Mouse (Mus musculus) limb, embryonic 13.5 days (tissue): ENCODE measurements around the gene Atp6v0d1. TPM values are rescaled to one million over a fixed set of nuclear protein-coding genes. Genes with fewer than 3 reads are reported as not detected.
A peak's percentile ranks its signal among the peaks of the same experiment; 100 is the strongest.

ENCODE experiments used
- ATAC-seq: fragments of 200-750 bp; cut with Nextera tagmentation; 2 replicates; pipeline ENCODE4 v1.8.0; 2017; ENCODE audit warnings: low read depth, moderate number of reproducible peaks, moderate TSS enrichment; ENCODE audit not compliant: low FRiP score
- H3K27ac ChIP-seq: fragments of 300-500 bp; sonication (generic); 2 replicates; pipeline ENCODE4 v1.5.1; 2015; ENCODE audit warnings: inconsistent platforms, mild to moderate bottlenecking, moderate library complexity
- H3K27me3 ChIP-seq: fragments of 300-500 bp; sonication (generic); 2 replicates; pipeline ENCODE4 v1.6.1; 2015; ENCODE audit warnings: mild to moderate bottlenecking, inconsistent platforms
- H3K36me3 ChIP-seq: fragments of 300-500 bp; sonication (generic); 2 replicates; pipeline ENCODE4 v1.6.1; 2015; ENCODE audit warnings: inconsistent platforms, mild to moderate bottlenecking, moderate library complexity
- H3K4me1 ChIP-seq: fragments of 300-500 bp; sonication (generic); 2 replicates; pipeline ENCODE4 v1.6.1; 2015; ENCODE audit warnings: inconsistent platforms
- H3K4me2 ChIP-seq: fragments of 300-500 bp; sonication (generic); replicated peaks from 2 replicates; pipeline ENCODE4 v1.6.1; 2015; ENCODE audit warnings: inconsistent platforms, mild to moderate bottlenecking, moderate library complexity
- H3K4me3 ChIP-seq: fragments of 300-500 bp; sonication (generic); 2 replicates; pipeline ENCODE4 v1.5.1; 2015; ENCODE audit warnings: moderate library complexity, mild to moderate bottlenecking, inconsistent platforms
- H3K9ac ChIP-seq: fragments of 300-500 bp; sonication (generic); 2 replicates; pipeline ENCODE4 v1.6.1; 2015; ENCODE audit warnings: mild to moderate bottlenecking, inconsistent platforms
- H3K9me3 ChIP-seq: fragments of 300-500 bp; sonication (generic); 2 replicates; pipeline ENCODE4 v1.6.1; 2016; ENCODE audit warnings: inconsistent platforms
- WGBS: fragments of 180-500 bp; shearing (Covaris S2); methylation state at CpG from one replicate; pipeline ENCODE4 v1.1.7; 2015; 5-methylcytosine and 5-hydroxymethylcytosine counted together
- polyA plus RNA-seq: library from polyadenylated mRNA; unstranded; fragments of >200 nt; fragmentation: Nextera tagmentation; extraction: Ambion mirVana; gene quantifications from 2 replicates; pipeline ENCODE4 v1.2.1, GENCODE M21; 2015

The Atp6v0d1 gene
- polyA plus RNA-seq, 1 experiment from 2014 or later = 82.5 TPM

GRCm38 (mm10) chr8:105546384-105547350 lies 19.2 kb downstream of the Atp6v0d1 start:
- Histone ChIP-seq H3K9ac (no peak overlapping the region), H3K9me3 (no peaks in the 10 kb centered on the region), H3K4me3 (no peak overlapping the region), H3K36me3 (peaks cover 7% of the 10 kb centered on the region), H3K4me2 (no peak overlapping the region), H3K4me1 (peaks cover 37% of the 10 kb centered on the region), H3K27ac (no peak overlapping the region), H3K27me3 (no peaks in the 10 kb centered on the region)
- WGBS = 58% methylated on average over 6 of the region's 6 CpGs
- no peak for ATAC-seq

DNA sequence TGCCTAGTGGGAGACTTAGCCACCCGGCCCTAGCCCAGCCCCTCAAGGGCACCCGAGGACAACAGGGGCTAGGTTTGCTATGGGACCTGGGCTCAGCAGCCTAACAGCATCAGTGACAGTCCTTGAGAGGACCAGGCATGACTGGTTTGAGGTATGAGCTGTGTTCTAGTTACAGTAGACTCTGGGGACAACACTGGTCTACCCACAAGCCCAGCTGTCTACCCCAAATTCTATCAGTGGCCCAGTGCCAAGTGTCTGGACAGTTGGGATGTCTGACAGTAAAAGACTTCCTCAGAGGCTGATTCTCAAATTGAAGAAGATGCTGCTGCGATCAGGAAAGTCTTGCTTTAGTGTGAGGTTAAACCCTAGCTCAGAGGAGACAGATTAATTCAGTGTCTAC lies 20.6 kb downstream of the Atp6v0d1 start:
- WGBS = 80% methylated on average over 3 of the region's 3 CpGs
- no peak for ATAC-seq
- Histone ChIP-seq H3K27ac (no peak overlapping the region), H3K36me3 (peaks cover 10% of the 10 kb centered on the region), H3K9me3 (no peaks in the 10 kb centered on the region), H3K9ac (no peak overlapping the region), H3K27me3 (no peaks in the 10 kb centered on the region), H3K4me3 (no peak overlapping the region), H3K4me1 (peaks cover 37% of the 10 kb centered on the region), H3K4me2 (no peak overlapping the region)

DNA sequence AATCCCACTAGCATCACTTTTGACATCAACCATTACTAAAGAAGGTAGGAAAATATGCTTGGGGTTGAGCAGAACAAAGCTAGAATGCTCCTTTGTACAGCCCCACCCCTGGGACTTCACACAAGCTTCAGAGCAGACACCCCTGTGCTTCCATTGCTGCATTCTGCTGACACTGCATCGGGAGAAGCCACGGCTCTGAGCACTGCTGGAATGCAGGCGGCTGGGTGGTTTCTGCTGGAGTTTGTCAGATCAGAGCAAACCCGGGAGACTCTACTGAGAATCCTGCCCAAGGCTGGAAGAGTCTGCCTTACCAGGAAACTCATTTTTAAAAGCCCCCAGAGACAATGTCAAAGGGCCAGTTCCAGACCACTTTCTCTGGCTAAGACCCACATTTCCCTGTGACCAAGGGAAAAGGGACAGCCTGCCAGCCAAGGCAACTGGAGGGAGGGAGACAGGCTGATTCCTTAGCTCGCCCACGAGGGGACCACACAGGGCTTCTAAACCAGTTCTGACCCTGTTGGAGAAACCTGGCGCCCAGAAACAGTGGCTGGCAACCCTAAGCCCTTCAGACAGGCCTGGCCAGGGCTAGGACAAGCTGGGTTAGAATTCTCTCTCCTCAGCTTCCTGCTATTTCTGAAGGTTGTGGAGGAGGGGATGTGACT lies 21.2 kb downstream of the Atp6v0d1 start:
- H3K4me3 ChIP-seq = no peak overlapping the region
- ATAC-seq = no peak; the same call in 1 of the 2 replicates
- H3K36me3 ChIP-seq = peaks cover 7% of the 10 kb centered on the region
- 55% methylated on average over 7 of the region's 7 CpGs for WGBS
- peaks cover 37% of the 10 kb centered on the region for H3K4me1 ChIP-seq
- no peaks in the 10 kb centered on the region for H3K9me3 ChIP-seq
- H3K27ac ChIP-seq = no peak overlapping the region
- H3K9ac ChIP-seq = no peak overlapping the region
- no peak overlapping the region for H3K4me2 ChIP-seq
- H3K27me3 ChIP-seq = no peaks in the 10 kb centered on the region

GRCm38 (mm10) chr8:105543703-105544102 lies 22.1 kb downstream of the Atp6v0d1 start:
- Histone ChIP-seq H3K36me3 (peaks cover 13% of the 10 kb centered on the region), H3K4me2 (no peak overlapping the region), H3K4me3 (no peak overlapping the region), H3K4me1 (peaks cover 37% of the 10 kb centered on the region), H3K27me3 (no peaks in the 10 kb centered on the region), H3K9me3 (no peaks in the 10 kb centered on the region), H3K9ac (no peak overlapping the region), H3K27ac (no peak overlapping the region)
- 72% methylated on average over 1 of the region's 1 CpGs for WGBS
- no peak for ATAC-seq

GRCm38 (mm10) chr8:105542808-105543207 lies 23.0 kb downstream of the Atp6v0d1 start:
- Histone ChIP-seq H3K4me2 (no peak overlapping the region), H3K4me3 (no peak overlapping the region), H3K27ac (no peak overlapping the region), H3K36me3 (peaks cover 22% of the 10 kb centered on the region), H3K9ac (no peak overlapping the region), H3K4me1 (peaks cover 37% of the 10 kb centered on the region), H3K9me3 (no peaks in the 10 kb centered on the region), H3K27me3 (no peaks in the 10 kb centered on the region)
- no peak for ATAC-seq
- WGBS = 94% methylated on average over 2 of the region's 2 CpGs

- H3K27me3 ChIP-seq = no peaks in the 10 kb centered on the region
Measured at GRCm38 (mm10) chr8:105542032-105542656, 23.7 kb downstream of the Atp6v0d1 start.

GRCm38 (mm10) chr8:105538940-105539339 lies 26.9 kb downstream of the Atp6v0d1 start:
- H3K4me2 ChIP-seq = no peak overlapping the region
- H3K4me1 ChIP-seq = peaks cover 6% of the 10 kb centered on the region; the same call in 1 of the 2 replicates
- H3K36me3 ChIP-seq = peaks cover 44% of the 10 kb centered on the region
- H3K27ac ChIP-seq = no peak overlapping the region
- WGBS = 87% methylated on average over 4 of the region's 4 CpGs
- no peaks in the 10 kb centered on the region for H3K27me3 ChIP-seq
- H3K9me3 ChIP-seq = no peaks in the 10 kb centered on the region
- H3K9ac ChIP-seq = no peak overlapping the region
- ATAC-seq = no peak
- H3K4me3 ChIP-seq = no peak overlapping the region

More at GRCm38 (mm10) chr8:105542032-105542656, 23.7 kb downstream of the Atp6v0d1 start:
- H3K4me3 ChIP-seq = no peak overlapping the region
- ATAC-seq = no peak
- no peak overlapping the region for H3K27ac ChIP-seq
- no peak overlapping the region for H3K4me2 ChIP-seq
- H3K9ac ChIP-seq = no peak overlapping the region
- peaks cover 34% of the 10 kb centered on the region for H3K4me1 ChIP-seq
- 89% methylated on average over 3 of the region's 3 CpGs for WGBS
- no peaks in the 10 kb centered on the region for H3K9me3 ChIP-seq
- H3K36me3 ChIP-seq = peaks cover 29% of the 10 kb centered on the region

- H3K4me3 ChIP-seq = no peak overlapping the region
- H3K4me2 ChIP-seq = no peak overlapping the region
- no peaks in the 10 kb centered on the region for H3K9me3 ChIP-seq
- no peak overlapping the region for H3K9ac ChIP-seq
- peaks cover 9% of the 10 kb centered on the region for H3K4me1 ChIP-seq
- H3K27ac ChIP-seq = no peak overlapping the region
- no peaks in the 10 kb centered on the region for H3K27me3 ChIP-seq
- peaks cover 44% of the 10 kb centered on the region for H3K36me3 ChIP-seq
- WGBS = 87% methylated on average over 6 of the region's 6 CpGs
- no peak for ATAC-seq
Measured at GRCm38 (mm10) chr8:105537011-105537677, 28.7 kb downstream of the Atp6v0d1 start.

- no peak overlapping the region for H3K4me2 ChIP-seq
- no peak for ATAC-seq
Measured at GRCm38 (mm10) chr8:105536546-105536945, 29.3 kb downstream of the Atp6v0d1 start.

DNA sequence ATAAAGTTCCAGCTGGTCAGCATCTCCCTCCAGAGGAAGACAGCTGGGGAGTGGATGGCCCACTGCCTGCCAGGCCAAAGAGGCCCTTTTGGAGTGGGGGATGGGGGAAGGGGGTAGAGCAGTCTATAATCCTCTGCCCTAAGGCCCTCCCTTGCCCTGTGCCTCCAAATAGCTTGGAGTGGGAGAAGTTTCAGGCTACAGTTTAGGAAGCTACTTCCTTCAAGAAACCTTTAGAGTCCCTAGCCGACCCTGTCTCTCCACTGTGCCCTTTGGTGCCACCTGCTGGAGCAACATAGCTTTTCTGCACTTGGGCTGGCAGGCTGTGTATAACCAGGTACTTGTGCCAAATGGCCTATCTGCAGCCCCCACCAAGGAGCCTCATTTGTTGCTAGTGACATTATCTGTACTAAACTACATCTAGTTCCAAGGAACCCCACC lies 31.9 kb downstream of the Atp6v0d1 start:
- H3K4me1 ChIP-seq = peaks cover 9% of the 10 kb centered on the region
- ATAC-seq = peak; percentile 77
- peak overlapping the region; percentile 10; the same call in 1 of the 2 replicates for H3K27ac ChIP-seq
- no peak overlapping the region for H3K4me3 ChIP-seq
- peaks cover 57% of the 10 kb centered on the region for H3K36me3 ChIP-seq
- 0 out of 2 replicates have a peak overlapping the region, but pooled peaks have one; percentile 36 for H3K9ac ChIP-seq
- no peaks in the 10 kb centered on the region for H3K9me3 ChIP-seq
- no peaks in the 10 kb centered on the region for H3K27me3 ChIP-seq
- H3K4me2 ChIP-seq = no peak overlapping the region
- WGBS = 0% methylated on average over 1 of the region's 1 CpGs

More at GRCm38 (mm10) chr8:105536546-105536945, 29.3 kb downstream of the Atp6v0d1 start:
- Histone ChIP-seq H3K4me3 (no peak overlapping the region), H3K9ac (no peak overlapping the region), H3K27me3 (no peaks in the 10 kb centered on the region), H3K9me3 (no peaks in the 10 kb centered on the region), H3K4me1 (peaks cover 9% of the 10 kb centered on the region), H3K36me3 (peaks cover 40% of the 10 kb centered on the region), H3K27ac (no peak overlapping the region)
- WGBS = 94% methylated on average over 3 of the region's 3 CpGs

DNA sequence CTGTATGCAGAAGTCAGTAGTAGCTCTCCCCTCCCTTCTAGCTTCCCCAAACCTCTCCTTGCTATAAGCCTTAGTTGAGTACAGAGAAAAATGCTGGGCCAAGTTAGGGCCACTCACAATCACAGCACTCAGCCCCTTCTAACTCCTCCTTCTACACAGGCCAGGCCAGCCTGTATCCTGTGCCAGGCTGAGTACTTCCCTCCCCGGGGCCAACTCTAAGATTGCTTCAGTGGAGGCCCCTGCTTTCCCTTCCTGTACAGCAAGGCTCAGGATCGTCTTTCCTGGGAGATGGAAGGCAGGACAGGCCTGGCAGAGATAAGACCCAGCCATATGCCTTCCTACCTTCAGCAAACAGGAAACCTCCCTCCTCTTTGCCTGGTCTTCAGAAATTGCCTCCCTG lies 32.4 kb downstream of the Atp6v0d1 start:
- Histone ChIP-seq H3K27me3 (no peaks in the 10 kb centered on the region), H3K36me3 (peaks cover 57% of the 10 kb centered on the region), H3K4me1 (peaks cover 9% of the 10 kb centered on the region), H3K27ac (peak overlapping the region; percentile 10; the same call in 1 of the 2 replicates), H3K4me3 (no peak overlapping the region), H3K9ac (peak overlapping the region; percentile 31; the same call in 1 of the 2 replicates), H3K4me2 (no peak overlapping the region), H3K9me3 (no peaks in the 10 kb centered on the region)
- WGBS = 0% methylated on average over 2 of the region's 2 CpGs
- ATAC-seq = no peak; the same call in 1 of the 2 replicates
